Mouse (Mus musculus) frontal cortex, postnatal 25 days (tissue): ENCODE data around the gene Cpped1.

Source experiments
- DNase-seq, 2 experiments: peaks; one replicate each; pipeline ENCODE4 v3.0.0; 2022; ENCODE audit warnings: low spot score in 2 of 2

Cpped1 gene

DNA sequence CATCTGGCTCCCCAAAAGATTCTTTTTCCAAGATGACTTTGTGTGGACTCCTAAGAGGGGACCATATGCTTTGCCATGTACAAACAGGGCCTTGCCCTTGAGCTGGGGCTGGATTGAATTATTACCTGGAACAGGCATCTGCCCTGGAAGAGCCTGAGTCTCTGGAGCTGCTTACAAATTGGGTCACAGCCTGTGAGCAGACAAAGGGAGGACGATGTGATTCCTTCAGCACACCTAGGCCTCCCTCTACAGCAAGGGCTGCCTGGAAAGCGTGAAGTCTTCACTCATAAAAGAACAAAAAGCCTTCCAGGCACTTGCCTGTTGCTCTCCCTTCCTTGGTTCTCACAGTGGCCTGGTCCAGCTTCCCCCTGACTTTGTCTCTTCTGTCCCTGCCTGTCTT, 136.9 kb downstream of the Cpped1 start:
- DNase-seq: no peak

DNA sequence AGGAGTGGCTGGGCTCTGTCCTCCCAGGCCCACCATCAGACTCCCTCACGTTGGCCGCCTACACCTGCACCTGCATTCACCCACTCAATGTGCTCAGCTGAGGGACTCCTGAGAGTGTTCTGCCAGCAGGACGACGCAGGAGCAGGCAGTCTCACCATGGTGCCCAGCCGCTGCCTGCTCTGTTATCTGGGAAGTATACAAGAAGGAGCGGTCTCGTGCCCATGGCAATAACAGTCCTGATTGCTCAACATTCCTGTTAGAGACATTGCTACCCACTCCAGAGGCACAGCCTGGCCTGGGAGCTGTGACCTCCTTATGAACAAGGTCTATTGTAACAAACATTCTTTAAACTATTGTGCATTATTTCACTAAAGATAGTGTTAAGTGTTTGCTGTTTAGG, 151.3 kb downstream of the Cpped1 start:
- no peak for DNase-seq

DNA sequence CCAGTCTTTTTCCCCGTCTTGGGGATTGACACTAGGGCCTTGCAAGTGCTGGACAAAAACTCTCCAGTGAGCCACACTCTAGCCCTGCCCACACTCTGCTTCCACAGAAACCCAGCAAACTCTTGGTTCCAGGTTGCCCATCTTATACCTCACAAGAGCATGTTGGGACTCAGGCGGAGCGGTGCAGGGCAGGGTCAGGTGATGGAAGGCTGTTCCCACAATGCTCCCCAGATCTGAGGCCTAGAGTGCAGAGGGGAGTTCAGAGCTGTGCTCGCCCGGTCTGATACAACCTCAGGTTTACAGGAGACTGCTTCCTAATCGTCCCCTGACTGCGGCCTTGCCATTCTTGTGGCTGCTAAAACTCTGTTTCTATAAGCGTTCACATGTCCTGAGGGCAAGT, 151.8 kb downstream of the Cpped1 start:
- no peak for DNase-seq

DNA sequence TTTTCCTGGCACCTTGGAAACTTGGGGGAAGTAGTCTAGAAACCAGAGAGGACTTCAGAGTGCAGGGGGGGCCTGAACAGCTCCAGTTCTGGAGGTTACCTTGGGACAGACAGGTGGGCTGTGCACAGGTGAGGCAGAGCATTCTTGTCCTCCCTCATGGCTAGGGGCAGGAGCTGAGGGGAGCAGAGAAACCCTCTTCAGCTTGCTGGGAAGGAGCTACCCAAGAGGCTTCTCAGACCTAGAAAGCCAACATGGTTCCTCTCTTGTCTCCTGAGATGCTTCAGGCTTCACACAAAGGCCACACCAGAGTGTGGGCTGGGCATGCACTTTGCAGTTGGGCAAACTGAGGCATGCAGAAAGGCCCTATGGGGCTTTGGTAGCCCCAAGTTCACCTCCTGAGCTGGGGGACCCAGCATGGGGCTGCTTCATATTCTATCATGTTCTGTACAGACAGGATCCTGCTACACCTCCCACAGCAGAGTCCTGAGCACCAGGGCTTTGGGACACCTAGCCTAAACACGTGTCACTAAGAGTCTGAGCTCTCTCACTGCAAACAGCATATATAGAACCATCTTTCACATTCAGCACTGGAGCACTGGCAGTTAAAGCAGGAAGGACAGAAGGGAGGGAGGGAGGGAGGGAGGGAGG, 152.5 kb downstream of the Cpped1 start:
- DNase-seq: no peak

DNA sequence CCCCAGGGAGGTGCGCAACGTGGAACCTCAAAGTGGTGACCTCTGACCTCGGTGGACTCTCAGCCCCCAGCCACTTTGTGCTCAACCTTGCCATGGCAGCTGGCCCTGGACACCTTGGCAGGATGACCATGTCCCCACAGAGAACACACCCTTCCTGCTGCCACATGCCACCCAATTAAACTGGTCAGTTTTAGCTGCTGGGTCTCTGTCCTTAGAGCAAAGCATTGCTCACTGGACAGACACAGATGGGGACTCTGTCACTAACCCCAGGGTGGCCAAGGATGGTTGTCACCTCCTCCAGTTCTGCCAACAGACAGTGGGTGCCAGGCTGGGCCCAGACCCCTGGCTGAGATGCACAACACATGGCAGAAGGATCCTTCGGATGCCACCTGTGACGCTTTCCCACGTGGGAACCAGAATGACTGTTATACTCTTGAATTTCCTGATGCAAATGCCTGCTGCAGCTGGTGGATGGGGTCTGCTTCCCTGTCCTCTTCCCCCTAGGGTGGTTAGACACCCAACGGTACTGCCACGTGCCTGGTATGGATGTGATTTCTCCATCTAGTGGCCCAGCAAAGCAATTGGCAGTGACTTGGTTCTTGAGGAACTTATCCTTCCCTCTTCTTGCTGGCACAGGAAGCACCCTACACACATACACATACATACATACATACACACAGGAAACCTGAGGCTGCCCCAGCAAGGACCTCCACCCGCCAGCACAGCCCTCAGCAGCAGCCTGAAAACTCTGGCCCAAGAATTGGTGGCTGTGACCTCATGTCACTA, 153.8 kb downstream of the Cpped1 start:
- no peak for DNase-seq

DNA sequence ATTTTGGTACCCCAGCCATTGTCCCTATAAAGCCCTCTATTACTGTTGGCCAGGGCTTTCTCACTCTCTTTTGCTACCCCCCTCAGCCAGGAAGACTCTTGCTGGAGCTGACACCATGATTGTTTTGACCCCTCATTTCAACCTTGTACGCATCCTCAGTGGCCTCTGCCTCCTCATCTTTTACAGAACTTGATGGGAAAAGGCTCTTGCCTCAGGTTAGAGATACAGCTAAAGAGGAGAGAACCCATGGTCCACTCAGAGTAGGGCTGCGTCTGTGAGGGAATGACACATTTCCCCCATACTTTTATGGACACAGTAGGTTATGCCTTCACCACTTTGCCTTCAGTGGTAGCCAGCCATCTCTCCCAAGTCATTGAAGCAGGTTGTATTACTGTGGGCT, 155.1 kb downstream of the Cpped1 start:
- DNase-seq: no peak
